Mouse (Mus musculus) limb, embryonic 15.5 days (tissue): ENCODE measurements around the gene Gtf2h5. TPM values are rescaled to one million over a fixed set of nuclear protein-coding genes. Genes with fewer than 3 reads are reported as not detected.
A peak's percentile ranks its signal among the peaks of the same experiment; 100 is the strongest.

Source experiments
- ATAC-seq: fragments of 200-750 bp; cut with Nextera tagmentation; 2 replicates; pipeline ENCODE4 v1.8.0; 2017; ENCODE audit warnings: low read depth, moderate TSS enrichment; ENCODE audit not compliant: insufficient number of reproducible peaks, low FRiP score, low TSS enrichment
- H3K27ac ChIP-seq: fragments of 300-500 bp; sonication (generic); 2 replicates; pipeline ENCODE4 v1.5.1; 2015; ENCODE audit warnings: moderate library complexity, mild to moderate bottlenecking, inconsistent platforms
- H3K27me3 ChIP-seq: fragments of 300-500 bp; sonication (generic); 2 replicates; pipeline ENCODE4 v1.6.1; 2015; ENCODE audit warnings: inconsistent platforms
- H3K36me3 ChIP-seq: fragments of 300-500 bp; sonication (generic); 2 replicates; pipeline ENCODE4 v1.6.1; 2015; ENCODE audit warnings: inconsistent platforms
- H3K4me1 ChIP-seq: fragments of 300-500 bp; sonication (generic); 2 replicates; pipeline ENCODE4 v1.6.1; 2015; ENCODE audit warnings: inconsistent platforms
- H3K4me2 ChIP-seq: fragments of 300-500 bp; sonication (generic); 2 replicates; pipeline ENCODE4 v1.6.1; 2015; ENCODE audit warnings: mild to moderate bottlenecking, inconsistent platforms
- H3K4me3 ChIP-seq: fragments of 300-500 bp; sonication (generic); 2 replicates; pipeline ENCODE4 v1.5.1; 2015; ENCODE audit warnings: mild to moderate bottlenecking, inconsistent platforms
- H3K9ac ChIP-seq: fragments of 300-500 bp; sonication (generic); 2 replicates; pipeline ENCODE4 v1.6.1; 2015; ENCODE audit warnings: inconsistent platforms
- H3K9me3 ChIP-seq: fragments of 300-500 bp; sonication (generic); 2 replicates; pipeline ENCODE4 v1.6.1; 2016; ENCODE audit warnings: inconsistent platforms
- WGBS: fragments of 180-500 bp; shearing (Covaris S2); methylation state at CpG from one replicate; pipeline ENCODE4 v1.1.7; 2015; 5-methylcytosine and 5-hydroxymethylcytosine counted together
- microRNA-seq: library from miRNA; unstranded; fragments of <30 nt; microRNA quantifications from one replicate; pipeline ENCODE4, GENCODE M21; 2016
- polyA plus RNA-seq: library from polyadenylated mRNA; unstranded; fragments of >200 nt; fragmentation: Nextera tagmentation; extraction: Ambion mirVana; gene quantifications from 2 replicates; pipeline ENCODE4 v1.2.1, GENCODE M21; 2015

Gene Gtf2h5
- polyA plus RNA-seq, 1 experiment from 2014 or later = 167 TPM

DNA sequence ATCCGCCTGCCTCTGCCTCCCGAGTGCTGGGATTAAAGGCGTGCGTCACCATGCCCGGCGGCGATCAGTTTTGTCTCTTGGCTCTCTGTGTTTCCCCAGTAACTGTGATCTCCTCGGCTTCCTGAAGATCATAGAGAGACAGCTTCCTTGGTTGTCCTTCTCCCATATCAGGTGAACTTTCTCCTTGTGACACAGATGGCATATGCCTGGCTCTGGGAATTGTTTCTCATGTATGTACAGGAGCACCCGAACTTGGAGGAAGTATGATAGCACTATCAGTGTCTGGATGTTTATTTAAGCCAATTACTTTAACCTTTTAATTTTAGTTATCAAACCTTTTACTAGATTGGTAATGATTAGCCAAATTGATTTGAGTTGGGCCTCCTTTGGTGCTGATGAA lies 35.5 kb downstream of the Gtf2h5 start:
- Histone ChIP-seq H3K4me1 (peaks cover 10% of the 10 kb centered on the region), H3K27ac (no peak overlapping the region), H3K36me3 (peaks cover 4% of the 10 kb centered on the region; the same call in 1 of the 2 replicates), H3K4me3 (no peak overlapping the region), H3K27me3 (no peaks in the 10 kb centered on the region), H3K9ac (no peak overlapping the region), H3K4me2 (no peak overlapping the region), H3K9me3 (no peaks in the 10 kb centered on the region)
- ATAC-seq = no peak
- 97% methylated on average over 9 of the region's 9 CpGs for whole genome bisulfite sequencing

DNA sequence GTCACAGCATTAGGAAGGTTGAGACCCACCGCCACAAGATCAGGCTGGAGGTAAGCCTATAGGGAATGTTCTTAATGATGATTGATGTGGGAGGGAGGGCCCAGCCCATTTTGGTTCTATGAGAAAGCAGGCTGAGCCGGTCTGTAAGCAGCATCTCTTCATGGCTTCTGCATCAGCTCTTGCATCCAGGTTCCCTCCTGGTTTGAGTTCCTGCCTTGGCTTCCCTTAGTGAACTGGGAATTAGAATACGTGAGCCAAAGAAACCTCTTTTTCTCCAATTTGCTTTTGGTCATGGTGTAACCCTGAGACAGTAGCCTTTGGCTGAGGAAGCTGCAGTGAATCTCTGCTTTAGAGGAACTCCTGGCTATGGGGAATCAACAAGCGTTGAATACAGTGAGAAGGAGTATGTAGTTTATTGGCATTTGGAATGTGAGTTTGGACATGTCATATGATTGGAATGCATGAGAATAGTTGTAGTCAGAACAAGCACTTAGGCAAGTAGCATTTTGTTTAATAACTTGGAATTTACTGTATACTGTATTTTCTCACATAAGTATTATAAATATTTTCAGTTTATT lies 37.7 kb downstream of the Gtf2h5 start:
- peaks cover 10% of the 10 kb centered on the region for H3K4me1 ChIP-seq
- H3K27me3 ChIP-seq = no peaks in the 10 kb centered on the region
- no peak for ATAC-seq
- no peak overlapping the region for H3K9ac ChIP-seq
- WGBS = 50% methylated on average over 4 of the region's 4 CpGs
- H3K27ac ChIP-seq = no peak overlapping the region
- H3K4me2 ChIP-seq = no peak overlapping the region
- no peaks in the 10 kb centered on the region for H3K9me3 ChIP-seq
- no peak overlapping the region for H3K4me3 ChIP-seq
- peaks cover 6% of the 10 kb centered on the region for H3K36me3 ChIP-seq

DNA sequence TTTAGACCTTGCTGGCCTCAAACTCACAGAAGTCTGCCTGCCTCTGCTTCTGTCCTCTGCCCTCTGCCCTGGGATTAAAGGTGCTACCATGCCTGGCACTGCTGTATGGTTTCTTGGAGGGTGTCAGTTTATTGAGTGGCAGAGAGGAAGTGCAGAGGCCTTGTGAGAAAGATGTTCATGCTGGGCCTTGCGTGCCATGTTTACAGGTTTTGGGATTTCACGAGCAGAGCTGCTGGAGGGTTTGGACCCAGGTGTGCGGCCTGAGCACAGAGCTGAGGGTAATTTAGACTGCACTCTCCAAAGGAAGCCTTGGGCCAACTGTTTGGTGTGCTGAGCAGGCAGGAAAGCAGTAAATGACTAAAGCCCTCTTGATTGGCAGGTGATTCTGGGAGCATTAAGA lies 38.3 kb downstream of the Gtf2h5 start:
- Histone ChIP-seq H3K27ac (no peak overlapping the region), H3K4me2 (no peak overlapping the region), H3K9me3 (no peaks in the 10 kb centered on the region), H3K27me3 (no peaks in the 10 kb centered on the region), H3K4me3 (no peak overlapping the region), H3K36me3 (peaks cover 13% of the 10 kb centered on the region), H3K4me1 (peaks cover 10% of the 10 kb centered on the region), H3K9ac (no peak overlapping the region)
- ATAC-seq = no peak
- 29% methylated on average over 3 of the region's 3 CpGs for WGBS

DNA sequence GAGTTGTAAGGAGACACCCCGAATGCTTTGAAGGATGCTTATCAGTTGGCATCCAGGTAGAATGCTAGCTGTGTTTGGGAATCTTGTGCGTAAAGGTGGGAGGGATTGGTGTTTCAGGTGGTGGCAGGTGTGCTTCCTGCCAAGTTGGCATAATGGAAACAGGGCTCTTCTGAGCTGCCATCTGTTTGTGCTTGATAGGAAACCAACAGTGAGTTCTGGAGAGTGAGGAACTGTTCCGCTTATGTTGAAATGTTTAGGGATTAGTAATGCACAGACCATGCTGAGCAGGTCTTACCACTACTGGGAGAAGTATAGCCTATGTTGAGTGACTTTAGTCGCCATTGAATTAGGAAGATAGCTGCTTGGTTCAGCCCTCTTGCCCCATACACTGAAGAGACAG lies 39.3 kb downstream of the Gtf2h5 start:
- H3K9me3 ChIP-seq = no peaks in the 10 kb centered on the region
- ATAC-seq = no peak
- H3K36me3 ChIP-seq = peaks cover 13% of the 10 kb centered on the region

DNA sequence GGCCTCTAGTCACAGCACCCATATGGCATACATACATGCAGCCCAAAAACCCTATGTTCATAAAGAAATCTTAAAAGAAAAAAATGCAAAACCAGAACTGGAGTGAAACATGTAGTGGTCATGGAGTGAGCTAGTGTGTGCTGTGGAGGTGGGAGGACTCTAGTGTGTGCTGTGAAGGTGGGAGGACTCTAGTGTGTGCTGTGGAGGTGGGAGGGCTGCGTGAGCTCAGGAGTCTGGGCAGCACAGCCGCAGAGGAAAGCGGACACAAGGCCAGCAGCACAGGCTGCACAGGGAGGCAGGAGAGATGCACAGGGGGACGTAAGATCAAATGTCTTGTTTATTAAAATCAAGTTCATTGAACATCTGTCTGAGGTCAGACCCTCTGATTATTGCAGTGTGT lies 44.2 kb downstream of the Gtf2h5 start:
- H3K27me3 ChIP-seq = no peaks in the 10 kb centered on the region
- H3K9me3 ChIP-seq = no peaks in the 10 kb centered on the region
- ATAC-seq = no peak
- H3K4me2 ChIP-seq = no peak overlapping the region
- no peak overlapping the region for H3K27ac ChIP-seq
- no peak overlapping the region for H3K4me3 ChIP-seq
- H3K4me1 ChIP-seq = 0 out of 2 replicates have a peak, but pooled peaks cover 7% of the 10 kb centered on the region
- H3K36me3 ChIP-seq = peaks cover 28% of the 10 kb centered on the region
- H3K9ac ChIP-seq = no peak overlapping the region
- WGBS = 87% methylated on average over 4 of the region's 4 CpGs

More for the DNA sequence above, 39.3 kb downstream of the Gtf2h5 start:
- Histone ChIP-seq H3K27me3 (no peaks in the 10 kb centered on the region), H3K4me2 (no peak overlapping the region), H3K27ac (peak overlapping the region; percentile 22; the same call in 1 of the 2 replicates), H3K4me1 (peaks cover 10% of the 10 kb centered on the region), H3K4me3 (no peak overlapping the region), H3K9ac (no peak overlapping the region)
- 83% methylated on average over 4 of the region's 4 CpGs for WGBS

DNA sequence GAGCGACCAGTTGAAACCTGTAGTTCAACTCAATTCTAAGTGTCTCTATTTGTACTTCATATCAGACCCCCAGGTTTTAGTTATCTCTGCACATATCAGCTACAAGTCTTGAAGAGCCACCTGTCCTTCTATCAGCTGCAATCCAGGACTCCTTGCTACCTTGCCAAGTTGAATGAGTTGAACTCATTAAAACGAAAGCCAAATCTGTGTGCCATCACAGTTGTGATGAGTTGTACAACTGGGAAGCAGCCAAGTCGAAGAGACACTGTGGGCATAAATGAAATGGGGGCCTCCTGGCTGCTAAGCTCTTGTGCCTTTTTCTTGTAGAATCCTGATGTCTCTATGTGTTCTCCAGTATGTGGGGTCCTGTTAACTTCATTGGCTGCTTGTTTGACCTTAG lies 45.9 kb downstream of the Gtf2h5 start:
- H3K27me3 ChIP-seq = no peaks in the 10 kb centered on the region
- ATAC-seq = no peak
- H3K27ac ChIP-seq = no peak overlapping the region
- H3K36me3 ChIP-seq = peaks cover 28% of the 10 kb centered on the region
- H3K9ac ChIP-seq = no peak overlapping the region
- H3K4me3 ChIP-seq = no peak overlapping the region
- no peaks in the 10 kb centered on the region for H3K9me3 ChIP-seq
- H3K4me1 ChIP-seq = 0 out of 2 replicates have a peak, but pooled peaks cover 2% of the 10 kb centered on the region
- WGBS = 96% methylated on average over 3 of the region's 3 CpGs
- no peak overlapping the region for H3K4me2 ChIP-seq

DNA sequence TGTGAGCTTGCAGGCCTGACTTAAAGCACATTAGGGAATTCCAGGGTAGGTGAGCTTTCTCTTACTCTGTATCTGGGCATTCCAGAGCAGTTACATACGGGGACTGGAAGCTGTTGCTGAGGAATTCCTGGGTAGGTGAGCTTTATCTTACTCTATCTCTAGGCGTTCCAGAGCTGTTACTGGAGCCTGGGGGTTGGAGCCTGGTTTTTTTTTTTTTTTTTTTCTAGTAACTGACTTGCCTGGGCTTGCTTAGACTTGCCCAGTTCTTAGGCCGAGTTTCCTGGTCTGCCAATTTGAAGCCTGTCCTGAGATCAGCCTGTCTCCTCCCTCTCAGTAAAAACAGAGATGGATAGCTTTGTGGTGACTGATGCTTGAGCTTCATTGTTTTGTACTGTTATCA lies 48.5 kb downstream of the Gtf2h5 start:
- 0 out of 2 replicates have a peak, but pooled peaks cover 2% of the 10 kb centered on the region for H3K4me1 ChIP-seq
- H3K4me3 ChIP-seq = no peak overlapping the region
- 42% methylated on average over 3 of the region's 3 CpGs for WGBS
- no peak overlapping the region for H3K4me2 ChIP-seq
- H3K9me3 ChIP-seq = no peaks in the 10 kb centered on the region
- no peak overlapping the region for H3K27ac ChIP-seq
- no peaks in the 10 kb centered on the region for H3K27me3 ChIP-seq
- no peak for ATAC-seq
- H3K36me3 ChIP-seq = peaks cover 18% of the 10 kb centered on the region
- H3K9ac ChIP-seq = no peak overlapping the region

DNA sequence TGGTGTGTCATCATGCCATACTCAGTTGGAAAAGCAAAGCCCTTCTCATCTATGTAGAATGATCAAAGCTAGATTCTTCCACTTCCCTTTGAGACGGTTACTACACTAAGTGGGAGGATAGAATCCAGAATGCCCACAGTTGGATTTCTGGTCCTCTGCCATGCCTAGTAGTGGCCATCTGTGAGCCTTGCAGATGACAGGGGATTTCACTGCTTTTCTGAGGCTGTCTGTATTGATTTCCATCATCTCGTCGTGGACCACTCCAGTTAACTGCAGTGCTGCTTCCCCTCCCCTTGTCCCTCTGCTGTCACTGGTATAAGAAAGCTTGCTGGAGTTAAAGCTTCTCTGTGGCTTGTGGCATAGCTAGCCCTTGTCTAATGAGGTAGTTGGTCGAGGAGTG lies 49.8 kb downstream of the Gtf2h5 start:
- Histone ChIP-seq H3K4me3 (no peak overlapping the region), H3K27ac (no peak overlapping the region), H3K9ac (no peak overlapping the region), H3K36me3 (peaks cover 28% of the 10 kb centered on the region), H3K4me2 (no peak overlapping the region), H3K9me3 (no peaks in the 10 kb centered on the region), H3K27me3 (no peaks in the 10 kb centered on the region), H3K4me1 (0 out of 2 replicates have a peak, but pooled peaks cover 2% of the 10 kb centered on the region)
- ATAC-seq = no peak
- 87% methylated on average over 4 of the region's 4 CpGs for WGBS

DNA sequence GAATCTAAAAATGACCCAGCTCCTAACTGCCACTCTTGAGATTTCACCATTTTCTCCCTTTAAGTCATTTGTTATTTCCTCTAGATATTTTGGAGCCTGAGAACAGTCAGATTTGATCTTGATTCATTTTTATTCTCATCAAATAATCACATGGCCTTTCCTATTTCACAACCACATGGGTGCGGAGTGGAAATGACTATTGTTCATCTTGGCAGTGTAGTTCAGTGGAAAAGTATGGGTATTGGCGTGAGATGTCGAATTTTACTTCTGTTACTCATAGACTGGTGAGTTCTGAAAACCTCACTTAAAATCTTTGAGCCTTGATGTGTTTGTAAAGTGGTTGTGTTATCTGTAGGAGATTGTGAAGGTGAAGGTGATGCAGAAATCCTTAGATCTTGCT lies 51.5 kb downstream of the Gtf2h5 start:
- WGBS = 93% methylated on average over 3 of the region's 3 CpGs
- Histone ChIP-seq H3K9ac (no peak overlapping the region), H3K27ac (no peak overlapping the region), H3K4me2 (no peak overlapping the region), H3K4me3 (no peak overlapping the region), H3K27me3 (no peaks in the 10 kb centered on the region), H3K9me3 (no peaks in the 10 kb centered on the region), H3K36me3 (peaks cover 16% of the 10 kb centered on the region), H3K4me1 (0 out of 2 replicates have a peak, but pooled peaks cover 2% of the 10 kb centered on the region)
- no peak for ATAC-seq

Small RNA genes lying within 50 kb of the gene (microRNA-seq; reads per million reads assigned to microRNA genes)
- gene Gm22774 = not detected

Other genes starting within 250 kb of the Gtf2h5 start
- 33.7 and 34.9 TPM in 2 replicates for gene Snx9, start 238.5 kb upstream of the Gtf2h5 start, polyA plus RNA-seq
- gene Synj2, start 138.5 kb upstream of the Gtf2h5 start, polyA plus RNA-seq = 3.0 and 3.8 TPM in 2 replicates
- 4.6 and 6.2 TPM in 2 replicates for gene Serac1, start within 50 bp of the Gtf2h5 start, polyA plus RNA-seq
- gene Tulp4, start 26.7 kb downstream of the Gtf2h5 start, polyA plus RNA-seq = 81.4 and 84.0 TPM in 2 replicates
- gene Tmem181a, start 177.1 kb downstream of the Gtf2h5 start, polyA plus RNA-seq = 18.2 and 18.9 TPM in 2 replicates
- gene Dynlt1a, start 237.7 kb downstream of the Gtf2h5 start, polyA plus RNA-seq = 11.4 and 13.1 TPM in 2 replicates